Mouse (Mus musculus): ENCODE results near the gene Cdc20b. TPM values are rescaled to one million over a fixed set of nuclear protein-coding genes. Genes with fewer than 3 reads are reported as not detected.
A peak's percentile ranks its signal among the peaks of the same experiment; 100 is the strongest.
"Not testable (repeated sequence)": the region's sequence is repeated elsewhere in the genome, so short reads cannot be mapped to it uniquely, and the experiment has no call there.

Gene Cdc20b
- polyA plus RNA-seq, 1 experiment, result not detected

GRCm38 (mm10) chr13:113000576-113001318, 34.2 kb upstream of the Cdc20b start:
- Histone ChIP-seq H3K27ac (ENCODE audit: insufficient read depth, low read depth, low read length) (no peak overlapping the region), H3K4me3 (ENCODE audit: low read depth, low read length) (no peak overlapping the region), H3K27me3 (ENCODE audit: control insufficient read depth, insufficient read depth, low read length) (peaks cover 12% of the 10 kb centered on the region; the same call in 1 of the 2 replicates), H3K4me1 (ENCODE audit: control insufficient read depth, insufficient read depth, insufficient read length, low read length) (peaks cover 6% of the 10 kb centered on the region), H3K36me3 (ENCODE audit: control insufficient read depth, insufficient read depth, low read length) (no peaks in the 10 kb centered on the region)
- WGBS, result 24% methylated on average over 9 of the region's 9 CpGs
- no peak for TF ChIP-seq POLR2A (IDR thresholded peaks at IDR 0.05; ENCODE audit: low read depth, low read length)
- TF ChIP-seq CTCF (IDR thresholded peaks at IDR 0.05; ENCODE audit: extremely low read depth, insufficient read length, insufficient replicate concordance, low read depth, low read length), result no peak

- Histone ChIP-seq H3K4me3 (ENCODE audit: low read depth, low read length) (no peak overlapping the region), H3K27me3 (ENCODE audit: control insufficient read depth, insufficient read depth, low read length) (no peaks in the 10 kb centered on the region), H3K36me3 (ENCODE audit: control insufficient read depth, insufficient read depth, low read length) (no peaks in the 10 kb centered on the region), H3K4me1 (ENCODE audit: control insufficient read depth, insufficient read depth, insufficient read length, low read length) (no peaks in the 10 kb centered on the region; the same call in 1 of the 2 replicates), H3K27ac (ENCODE audit: insufficient read depth, low read depth, low read length) (no peak overlapping the region)
- TF ChIP-seq CTCF (IDR thresholded peaks at IDR 0.05; ENCODE audit: extremely low read depth, insufficient read length, insufficient replicate concordance, low read depth, low read length) (no peak), POLR2A (IDR thresholded peaks at IDR 0.05; ENCODE audit: low read depth, low read length) (no peak)
- 69% methylated on average over 6 of the region's 6 CpGs for WGBS
Observed at GRCm38 (mm10) chr13:113012683-113013082, 22.2 kb upstream of the Cdc20b start.

- peak overlapping the region; percentile 57 for H3K4me3 ChIP-seq (ENCODE audit: low read depth, low read length)
- H3K27me3 ChIP-seq (ENCODE audit: control insufficient read depth, insufficient read depth, low read length), result not testable (repeated sequence)
- 6% methylated on average over 19 of the region's 20 CpGs for WGBS
Observed at GRCm38 (mm10) chr13:113013174-113013953, 21.5 kb upstream of the Cdc20b start.

GRCm38 (mm10) chr13:113021521-113021920, 13.4 kb upstream of the Cdc20b start:
- 51% methylated on average over 2 of the region's 2 CpGs for WGBS

More at GRCm38 (mm10) chr13:113013174-113013953, 21.5 kb upstream of the Cdc20b start:
- H3K27ac ChIP-seq (ENCODE audit: insufficient read depth, low read depth, low read length), result peak overlapping the region; percentile 59
- H3K4me1 ChIP-seq (ENCODE audit: control insufficient read depth, insufficient read depth, insufficient read length, low read length); H3K36me3 ChIP-seq (ENCODE audit: control insufficient read depth, insufficient read depth, low read length): not testable (repeated sequence)

GRCm38 (mm10) chr13:113022467-113022866, 12.4 kb upstream of the Cdc20b start:
- Histone ChIP-seq H3K27me3 (ENCODE audit: control insufficient read depth, insufficient read depth, low read length) (0 out of 2 replicates have a peak, but pooled peaks cover 2% of the 10 kb centered on the region), H3K4me3 (ENCODE audit: low read depth, low read length) (no peak overlapping the region), H3K27ac (ENCODE audit: insufficient read depth, low read depth, low read length) (no peak overlapping the region), H3K36me3 (ENCODE audit: control insufficient read depth, insufficient read depth, low read length) (no peaks in the 10 kb centered on the region), H3K4me1 (ENCODE audit: control insufficient read depth, insufficient read depth, insufficient read length, low read length) (peaks cover 7% of the 10 kb centered on the region; the same call in 1 of the 2 replicates)
- 52% methylated on average over 8 of the region's 8 CpGs for WGBS
- TF ChIP-seq POLR2A (IDR thresholded peaks at IDR 0.05; ENCODE audit: low read depth, low read length) (no peak), CTCF (IDR thresholded peaks at IDR 0.05; ENCODE audit: extremely low read depth, insufficient read length, insufficient replicate concordance, low read depth, low read length) (no peak)

More at GRCm38 (mm10) chr13:113021521-113021920, 13.4 kb upstream of the Cdc20b start:
- Histone ChIP-seq H3K27me3 (ENCODE audit: control insufficient read depth, insufficient read depth, low read length) (0 out of 2 replicates have a peak, but pooled peaks cover 2% of the 10 kb centered on the region), H3K27ac (ENCODE audit: insufficient read depth, low read depth, low read length) (no peak overlapping the region), H3K4me1 (ENCODE audit: control insufficient read depth, insufficient read depth, insufficient read length, low read length) (peaks cover 7% of the 10 kb centered on the region; the same call in 1 of the 2 replicates), H3K4me3 (ENCODE audit: low read depth, low read length) (no peak overlapping the region), H3K36me3 (ENCODE audit: control insufficient read depth, insufficient read depth, low read length) (no peaks in the 10 kb centered on the region)
- no peak for TF ChIP-seq POLR2A (IDR thresholded peaks at IDR 0.05; ENCODE audit: low read depth, low read length)
- no peak for TF ChIP-seq CTCF (IDR thresholded peaks at IDR 0.05; ENCODE audit: extremely low read depth, insufficient read length, insufficient replicate concordance, low read depth, low read length)

GRCm38 (mm10) chr13:113023274-113024143, 11.4 kb upstream of the Cdc20b start:
- WGBS, result 72% methylated on average over 17 of the region's 17 CpGs
- Histone ChIP-seq H3K27ac (ENCODE audit: insufficient read depth, low read depth, low read length) (no peak overlapping the region), H3K27me3 (ENCODE audit: control insufficient read depth, insufficient read depth, low read length) (0 out of 2 replicates have a peak, but pooled peaks cover 2% of the 10 kb centered on the region), H3K4me1 (ENCODE audit: control insufficient read depth, insufficient read depth, insufficient read length, low read length) (peaks cover 7% of the 10 kb centered on the region; the same call in 1 of the 2 replicates), H3K4me3 (ENCODE audit: low read depth, low read length) (no peak overlapping the region), H3K36me3 (ENCODE audit: control insufficient read depth, insufficient read depth, low read length) (no peaks in the 10 kb centered on the region)
- TF ChIP-seq POLR2A (IDR thresholded peaks at IDR 0.05; ENCODE audit: low read depth, low read length) (no peak), CTCF (IDR thresholded peaks at IDR 0.05; ENCODE audit: extremely low read depth, insufficient read length, insufficient replicate concordance, low read depth, low read length) (no peak)
